Mouse (Mus musculus): ENCODE results near the gene Mtmr4. TPM values are rescaled to one million over a fixed set of nuclear protein-coding genes. Genes with fewer than 3 reads are reported as not detected.
A peak's percentile ranks its signal among the peaks of the same experiment; 100 is the strongest.

The Mtmr4 gene
- total RNA-seq, 2 experiments from 2014 or later, result 80.4 to 99.0 TPM

DNA sequence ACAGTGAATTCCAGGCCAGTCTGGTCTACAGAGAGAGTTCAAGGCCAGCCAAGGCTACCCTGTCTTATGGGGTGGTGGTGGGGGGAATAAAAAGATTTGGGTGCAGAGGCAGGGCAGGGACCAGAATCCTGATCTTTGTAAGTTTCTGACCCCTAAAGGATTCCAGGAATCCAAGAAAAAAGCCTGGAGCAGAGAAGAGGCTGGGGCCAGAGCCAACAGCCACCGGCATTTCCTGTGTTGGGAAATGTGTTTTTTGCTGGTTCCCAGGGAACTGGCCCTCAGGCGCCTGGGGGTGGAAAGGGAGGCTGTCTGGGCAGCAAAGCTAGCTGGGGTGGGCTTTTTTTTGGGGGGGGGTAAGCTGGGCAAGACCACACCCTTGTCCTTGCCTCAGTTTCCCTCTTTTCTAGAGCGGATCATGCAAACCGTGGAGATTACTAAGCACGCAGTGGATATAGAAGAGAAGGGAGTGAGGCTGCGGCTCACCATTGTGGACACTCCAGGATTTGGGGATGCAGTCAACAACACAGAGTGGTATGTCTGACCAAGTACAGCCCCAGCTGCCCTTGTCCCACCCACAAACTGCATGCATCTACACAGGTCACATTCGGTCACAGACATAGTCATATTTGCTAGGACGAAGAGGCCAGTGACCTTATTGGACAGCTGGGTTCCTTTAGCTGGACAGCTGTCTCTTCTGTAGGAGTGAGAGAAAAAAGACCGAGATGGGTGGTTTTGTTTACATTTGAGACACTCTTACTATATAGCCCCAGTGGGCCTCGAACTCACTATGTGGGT, 7.1 kb upstream of the Mtmr4 start:
- Histone ChIP-seq H3K27ac (peak overlapping the region; percentile 22; the same call in 1 of the 2 replicates), H3K4me3 (no peak overlapping the region)
- no peak for TF ChIP-seq CTCF (IDR thresholded peaks at IDR 0.05)
- intact Hi-C loops (cut with DNase I), result no loop called here
- no peak for DNase-seq (ENCODE audit: extremely low spot score in 1 of 2, low spot score in 2 of 2)

DNA sequence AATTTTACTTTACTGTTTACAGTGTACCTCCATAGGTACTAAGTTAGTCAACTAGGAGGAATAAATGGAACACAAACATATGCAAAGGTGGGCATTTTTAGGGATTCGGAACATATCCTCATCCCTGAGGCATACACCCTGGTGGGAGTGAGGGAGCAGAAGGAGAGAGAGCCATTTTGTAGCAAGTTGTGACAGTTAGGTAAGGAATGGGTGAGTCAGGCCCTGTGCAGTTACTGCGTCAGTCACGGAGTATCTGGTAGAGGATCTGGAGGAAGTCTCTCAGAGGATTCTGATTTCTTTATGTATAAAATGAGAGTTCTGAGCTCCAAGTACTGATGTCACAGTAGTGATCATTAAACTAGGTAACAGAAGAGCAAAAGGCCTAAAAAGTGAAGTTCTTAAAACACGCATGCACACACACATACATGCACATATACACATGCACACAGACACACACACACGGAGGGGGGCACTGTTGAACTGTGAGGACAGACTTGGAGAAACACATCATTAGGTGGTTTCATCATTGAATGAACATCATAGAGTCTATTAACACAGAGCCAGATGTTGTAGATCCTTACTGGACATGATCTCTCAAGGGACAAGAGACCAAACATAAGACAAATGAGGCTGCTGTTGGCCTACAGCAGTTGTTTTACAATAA, 4.6 kb upstream of the Mtmr4 start:
- Histone ChIP-seq H3K4me3 (no peak overlapping the region), H3K27ac (peak overlapping the region; percentile 32; the same call in 1 of the 2 replicates)
- TF ChIP-seq CTCF (IDR thresholded peaks at IDR 0.05), result no peak
- intact Hi-C loops (cut with DNase I), result no loop called here
- no peak for DNase-seq (ENCODE audit: extremely low spot score in 1 of 2, low spot score in 2 of 2)

DNA sequence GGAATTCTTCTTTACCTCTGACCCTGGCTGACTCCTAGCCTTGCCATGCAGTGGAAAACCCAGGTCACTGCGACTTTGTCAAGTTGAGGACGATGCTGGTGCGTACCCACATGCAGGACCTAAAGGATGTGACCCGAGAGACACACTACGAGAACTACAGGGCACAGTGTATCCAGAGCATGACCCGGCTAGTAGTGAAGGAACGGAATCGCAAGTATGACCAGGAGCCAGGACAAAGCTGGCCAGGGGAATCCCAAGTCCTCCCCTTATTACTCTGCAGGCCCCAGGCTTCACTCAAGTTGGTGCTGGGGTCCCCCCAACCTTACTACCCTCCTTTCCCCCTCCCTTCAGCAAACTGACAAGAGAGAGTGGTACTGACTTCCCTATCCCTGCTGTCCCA, 2.4 kb upstream of the Mtmr4 start:
- H3K4me3 ChIP-seq, result no peak overlapping the region
- intact Hi-C loops (cut with DNase I), result no loop called here

DNA sequence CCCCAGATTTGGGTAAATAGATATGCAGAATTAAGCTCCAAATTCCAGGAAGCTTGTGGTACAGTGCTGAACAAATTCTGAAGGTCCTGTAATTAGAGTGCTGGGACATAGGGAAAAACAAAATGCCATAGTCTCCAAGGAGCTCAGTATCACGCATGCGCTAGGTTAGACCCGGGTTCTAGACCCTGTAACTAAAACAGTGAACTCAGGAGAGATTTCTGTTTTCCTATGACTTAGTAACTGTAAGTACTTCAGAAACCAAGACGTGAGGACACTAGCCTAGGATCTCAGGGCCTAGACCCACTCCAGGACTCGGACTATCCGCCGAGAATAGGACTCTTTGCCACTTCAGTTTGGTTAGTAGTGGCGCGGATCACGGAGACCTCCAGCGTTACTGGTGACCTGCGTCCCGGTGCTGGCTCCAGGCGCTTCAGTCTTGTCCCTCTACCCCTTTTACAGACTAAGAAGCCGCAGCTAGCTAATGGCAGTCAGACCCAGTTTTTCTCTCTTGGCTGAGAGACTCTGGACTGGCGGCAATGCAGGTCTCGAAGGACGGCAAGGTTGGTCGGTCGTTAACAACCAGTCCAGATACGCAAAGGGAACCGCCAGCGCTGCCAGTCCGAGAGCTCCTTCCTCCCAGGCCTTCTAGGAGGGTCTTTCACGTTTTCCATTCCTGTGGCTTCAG, 979 bp upstream of the Mtmr4 start:
- Histone ChIP-seq H3K27ac (peak overlapping the region; percentile 98), H3K4me3 (peak overlapping the region; percentile 82)
- intact Hi-C loops (cut with DNase I), result no loop called here
- TF ChIP-seq CTCF (IDR thresholded peaks at IDR 0.05), result no peak
- DNase-seq (ENCODE audit: extremely low spot score in 1 of 2, low spot score in 2 of 2), result peak in 1 of 2 experiments; percentile 32

More for the DNA sequence above, 2.4 kb upstream of the Mtmr4 start:
- TF ChIP-seq CTCF (IDR thresholded peaks at IDR 0.05), result no peak
- DNase-seq (ENCODE audit: extremely low spot score in 1 of 2, low spot score in 2 of 2), result no peak
- H3K27ac ChIP-seq, result no peak overlapping the region

DNA sequence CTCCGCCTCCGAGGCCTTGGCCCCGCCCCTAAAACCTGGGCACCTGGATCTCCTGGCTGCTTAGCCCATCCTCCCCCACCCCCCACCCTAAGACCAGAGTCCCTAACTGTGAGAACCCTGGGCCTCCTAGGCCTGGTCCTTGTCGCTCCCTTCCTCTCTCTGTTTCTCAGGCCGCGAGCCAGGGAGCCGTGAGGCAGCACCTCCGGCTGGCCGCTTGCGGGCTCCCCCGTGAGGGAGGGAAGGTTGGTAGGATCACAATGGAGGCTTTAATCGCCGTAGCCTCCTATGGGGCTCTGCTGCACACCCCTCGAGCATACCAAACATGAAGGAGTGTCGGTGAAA, 363 bp downstream of the Mtmr4 start:
- H3K4me3 ChIP-seq, result peak overlapping the region; percentile 81
- intact Hi-C loops (cut with DNase I), result no loop called here
- TF ChIP-seq CTCF (IDR thresholded peaks at IDR 0.05), result peak; percentile 16
- peak overlapping the region; percentile 93 for H3K27ac ChIP-seq
- no peak for DNase-seq (ENCODE audit: extremely low spot score in 1 of 2, low spot score in 2 of 2)

DNA sequence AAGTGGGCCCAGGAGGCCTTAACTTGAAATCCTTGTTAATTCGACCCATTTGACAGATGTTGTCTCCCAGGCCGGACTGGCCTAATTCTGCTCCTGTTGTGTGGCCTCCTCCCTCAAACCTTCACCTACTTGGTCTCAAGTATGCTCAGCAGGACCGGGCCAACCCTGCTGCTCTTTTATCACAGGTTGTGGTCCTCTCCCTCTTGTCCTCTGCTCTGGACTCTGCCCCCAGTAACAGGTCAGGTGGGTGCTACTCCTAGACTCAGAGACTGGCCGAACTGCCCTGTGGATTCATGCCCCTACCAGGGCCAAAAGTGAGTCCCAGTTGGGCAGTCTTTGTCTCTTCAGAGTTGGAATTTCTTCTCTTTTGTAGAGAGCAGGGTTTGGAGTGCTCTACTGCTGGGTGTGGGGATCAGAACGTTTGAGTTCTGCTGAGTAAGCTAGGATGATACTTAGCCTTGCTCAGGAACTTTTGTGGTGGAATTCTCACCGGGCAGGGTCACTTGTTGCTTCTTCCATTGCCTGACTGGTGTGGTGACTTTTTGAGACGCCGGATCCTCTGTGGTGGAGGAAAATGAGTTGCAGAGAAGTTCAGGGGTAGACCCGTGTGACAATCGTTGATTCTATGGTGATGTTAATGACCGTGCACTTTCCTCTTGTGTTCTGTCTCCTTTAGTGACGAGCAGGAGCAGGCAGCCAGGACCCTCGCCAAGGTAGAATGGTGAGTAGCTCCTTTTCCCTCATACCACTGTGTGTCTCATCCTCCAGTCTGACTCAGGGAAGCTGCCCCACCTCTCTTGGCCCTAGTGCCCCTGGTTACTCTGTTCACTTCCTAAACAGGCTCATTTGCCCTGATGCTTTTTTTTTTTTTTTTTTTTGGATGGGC, 994 bp downstream of the Mtmr4 start:
- Histone ChIP-seq H3K27ac (peak overlapping the region; percentile 93), H3K4me3 (peak overlapping the region; percentile 81)
- no peak for DNase-seq (ENCODE audit: extremely low spot score in 1 of 2, low spot score in 2 of 2)
- TF ChIP-seq CTCF (IDR thresholded peaks at IDR 0.05), result no peak
- intact Hi-C loops (cut with DNase I), result no loop called here

DNA sequence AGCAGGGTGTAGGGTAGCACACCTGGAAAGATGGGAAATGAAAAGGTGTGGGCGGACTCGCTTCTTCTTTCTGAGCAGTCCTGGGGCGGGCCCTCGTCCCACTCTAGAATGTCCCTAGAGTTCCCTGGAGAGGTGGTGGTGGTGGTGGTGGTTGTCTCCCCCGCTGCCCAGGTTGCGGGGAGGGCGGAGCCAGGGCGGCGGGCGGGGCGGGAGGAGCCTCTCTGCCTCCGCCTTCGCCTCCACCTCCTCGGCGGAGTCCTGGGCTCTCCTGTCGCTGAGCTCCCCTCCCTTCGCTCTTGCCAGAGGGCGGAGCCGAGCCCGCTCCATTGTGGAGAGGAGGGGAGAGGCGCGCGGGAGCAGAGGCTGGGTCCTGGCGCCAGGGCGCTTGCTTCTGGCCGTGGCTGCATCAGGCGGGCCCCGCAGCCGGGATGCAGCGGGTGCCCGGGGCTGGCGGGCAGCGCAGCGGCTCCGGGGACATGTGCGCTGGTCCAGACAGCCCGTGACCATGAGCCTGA, 3.4 kb downstream of the Mtmr4 start:
- H3K27ac ChIP-seq, result peak overlapping the region; percentile 91
- intact Hi-C loops (cut with DNase I), result loop anchor here (5.0 kb wide), 1 partner anchor 167 kb away; the partner anchor contains the start of gene Tspoap1
- no peak for TF ChIP-seq CTCF (IDR thresholded peaks at IDR 0.05)
- H3K4me3 ChIP-seq, result peak overlapping the region; percentile 64
- peak; percentile 83 to 88 for DNase-seq (ENCODE audit: extremely low spot score in 1 of 2, low spot score in 2 of 2)

DNA sequence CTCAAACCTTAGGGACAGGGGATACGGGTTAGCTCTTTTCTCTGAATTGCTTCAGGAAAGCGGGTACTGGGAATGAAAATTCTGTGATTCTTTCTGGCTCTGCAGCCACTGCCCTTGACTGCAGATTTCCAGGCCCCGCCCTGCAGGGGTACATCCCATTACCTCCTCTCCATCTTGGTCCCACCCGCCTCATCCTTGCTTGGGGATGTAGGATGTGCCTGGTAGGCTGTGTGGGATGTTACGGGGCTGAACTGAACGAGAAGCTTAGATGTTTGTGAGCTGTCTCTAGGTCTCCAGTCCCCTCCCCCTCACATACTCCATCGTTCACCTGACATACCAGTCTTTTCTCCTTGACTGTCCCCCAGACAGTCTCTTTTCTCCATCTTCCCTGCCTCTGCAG, 4.0 kb downstream of the Mtmr4 start:
- peak overlapping the region; percentile 64 for H3K4me3 ChIP-seq
- peak overlapping the region; percentile 91 for H3K27ac ChIP-seq
- no peak for TF ChIP-seq CTCF (IDR thresholded peaks at IDR 0.05)
- intact Hi-C loops (cut with DNase I), result loop anchor here (5.0 kb wide), 1 partner anchor 166 kb away; the partner anchor contains the start of gene Tspoap1
- DNase-seq (ENCODE audit: extremely low spot score in 1 of 2, low spot score in 2 of 2), result no peak

DNA sequence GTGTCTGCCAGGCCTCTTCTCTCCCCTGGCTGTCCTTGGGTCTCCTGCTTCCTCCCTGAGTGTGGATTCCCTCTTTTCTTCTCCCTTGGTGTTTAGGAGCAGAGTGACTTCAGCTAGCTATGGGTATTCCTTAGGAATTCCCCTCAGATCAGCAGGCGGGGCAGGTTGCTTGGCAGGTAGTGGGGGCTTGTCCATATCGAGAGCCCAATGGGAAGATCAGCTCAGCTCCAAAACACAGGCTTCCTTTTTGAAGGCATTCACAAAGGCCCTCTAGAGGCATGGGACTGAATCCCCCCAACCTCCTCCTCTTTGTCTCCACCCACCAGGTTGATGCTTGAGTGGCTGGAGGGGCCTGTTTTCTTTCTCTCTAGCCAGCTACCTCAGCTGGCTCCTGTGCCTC, 4.5 kb downstream of the Mtmr4 start:
- Histone ChIP-seq H3K4me3 (peak overlapping the region; percentile 64), H3K27ac (peak overlapping the region; percentile 91; the same call in 1 of the 2 replicates)
- intact Hi-C loops (cut with DNase I), result loop anchor here (5.0 kb wide), 1 partner anchor 166 kb away; the partner anchor contains the start of gene Tspoap1
- no peak; the same call in 1 of the 2 replicates for TF ChIP-seq CTCF (IDR thresholded peaks at IDR 0.05)
- no peak for DNase-seq (ENCODE audit: extremely low spot score in 1 of 2, low spot score in 2 of 2)

DNA sequence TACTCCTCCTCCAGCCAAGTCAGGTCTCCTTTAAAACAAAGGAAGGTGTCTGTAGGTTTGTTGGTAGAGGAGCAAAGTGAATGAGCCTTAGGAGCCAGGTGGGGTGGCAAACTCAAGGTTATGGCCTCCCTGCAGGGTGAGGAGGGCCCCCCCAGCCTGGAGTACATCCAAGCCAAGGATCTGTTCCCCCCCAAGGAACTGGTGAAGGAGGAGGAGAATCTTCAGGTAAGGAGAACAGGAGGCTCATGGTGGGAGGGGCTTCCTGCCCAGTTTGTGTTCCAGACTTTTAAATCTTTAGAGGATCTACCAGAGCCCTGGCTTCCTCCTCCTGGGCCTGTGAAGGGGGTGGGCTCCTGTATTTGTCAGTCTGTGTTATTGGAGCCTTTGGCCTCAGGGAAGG, 5.1 kb downstream of the Mtmr4 start:
- peak overlapping the region; percentile 64; the same call in 1 of the 2 replicates for H3K4me3 ChIP-seq
- intact Hi-C loops (cut with DNase I), result loop anchor here (5.0 kb wide), 1 partner anchor 165 kb away; the partner anchor contains the start of gene Tspoap1
- no peak for DNase-seq (ENCODE audit: extremely low spot score in 1 of 2, low spot score in 2 of 2)
- no peak overlapping the region; the same call in 1 of the 2 replicates for H3K27ac ChIP-seq
- TF ChIP-seq CTCF (IDR thresholded peaks at IDR 0.05), result no peak

Data from left cerebral cortex, adult 2 months (tissue).